Mouse (Mus musculus): Measurements from ENCODE around the gene Camkmt.

The Camkmt gene

DNA sequence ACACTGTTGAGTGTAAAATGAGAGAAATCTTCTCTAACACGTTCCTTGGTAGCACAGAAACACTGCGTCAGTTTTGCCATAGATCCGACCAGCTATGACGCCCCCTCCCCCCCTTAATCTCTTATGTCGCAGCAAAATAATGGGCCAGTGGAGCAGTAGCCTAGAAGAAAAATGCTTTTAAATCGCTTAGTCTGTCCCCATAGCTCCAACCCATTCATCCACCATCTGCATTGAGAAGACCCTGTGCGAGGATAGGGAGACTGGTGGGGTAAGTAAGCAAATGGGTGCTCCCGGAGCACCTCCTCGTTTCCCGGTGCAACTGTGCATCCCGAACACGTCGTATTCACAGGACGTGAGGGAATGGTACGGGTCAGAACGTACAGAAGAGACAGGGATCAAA is 731 bp upstream of the Camkmt start:
- CTCF ChIA-PET: no interaction called here

DNA sequence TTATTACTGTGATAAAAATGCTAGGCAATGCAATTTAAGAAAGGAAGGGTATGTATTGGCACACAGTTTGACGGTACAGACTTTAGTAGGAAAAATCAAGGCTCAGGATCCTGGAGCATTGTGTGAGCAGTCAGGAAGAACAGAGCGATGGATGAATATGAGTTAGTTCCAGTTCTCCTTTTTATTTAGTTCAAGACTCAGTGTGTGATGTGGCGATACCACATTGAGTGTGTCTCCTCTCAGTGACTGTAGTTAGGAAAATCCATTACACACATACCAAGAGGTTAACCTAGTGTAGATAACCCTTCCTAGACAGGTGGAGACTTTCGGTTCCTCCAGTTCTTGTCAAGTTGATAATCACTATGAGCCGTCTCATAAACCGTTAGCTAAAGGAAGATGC is 1.4 kb downstream of the Camkmt start:
- CTCF ChIA-PET: no interaction called here

DNA sequence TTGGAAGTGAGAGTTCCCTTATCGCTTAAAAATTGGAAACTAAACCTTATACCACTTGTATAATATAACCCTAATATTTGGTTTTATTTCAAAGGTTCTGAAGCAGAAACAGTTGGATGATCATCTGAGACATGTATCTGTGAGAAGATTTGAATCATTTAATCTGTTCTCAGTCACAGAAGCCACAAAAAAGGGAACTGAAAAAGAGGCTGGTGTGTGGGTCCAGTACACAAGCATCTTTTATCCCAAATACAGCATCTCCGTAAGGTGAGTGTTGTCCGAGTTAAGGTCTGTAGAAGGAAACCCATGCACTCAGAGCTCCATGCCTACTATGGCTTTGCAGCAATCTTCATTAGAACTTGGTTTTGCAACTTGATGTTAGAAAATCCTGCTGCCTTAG is 6.0 kb downstream of the Camkmt start:
- CTCF ChIA-PET: no interaction called here

DNA sequence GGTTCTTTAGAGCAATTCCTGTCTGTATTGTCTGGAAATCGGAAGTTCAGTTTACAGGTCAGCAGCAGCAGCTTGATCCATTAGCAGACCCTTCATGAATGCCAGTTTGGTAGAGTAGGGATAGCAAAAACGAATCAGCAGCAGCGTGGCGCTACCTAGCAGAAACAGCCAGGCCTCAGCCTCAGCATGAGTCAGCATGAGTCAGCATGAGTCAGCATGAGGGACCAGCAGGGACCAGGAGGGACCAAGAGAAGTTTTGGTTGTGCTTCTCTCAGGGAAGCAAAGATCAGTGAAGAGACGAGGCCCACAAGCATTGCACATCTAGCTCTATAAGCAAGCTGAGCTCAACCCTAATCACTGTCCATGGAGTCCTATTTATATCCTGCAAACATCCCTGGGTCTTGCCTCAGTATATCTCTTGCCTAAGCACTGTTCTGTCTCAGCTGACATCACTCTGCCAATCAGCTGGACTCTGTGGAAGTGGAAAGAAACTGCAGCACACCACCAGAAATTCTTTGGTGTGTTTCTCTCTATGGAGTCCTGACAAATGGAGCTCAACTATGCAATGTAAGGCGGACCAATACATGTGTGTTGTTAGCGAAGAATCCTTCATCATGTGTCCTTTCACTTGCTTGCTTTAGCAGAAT is 8.4 kb downstream of the Camkmt start:
- CTCF ChIA-PET: no interaction called here

DNA sequence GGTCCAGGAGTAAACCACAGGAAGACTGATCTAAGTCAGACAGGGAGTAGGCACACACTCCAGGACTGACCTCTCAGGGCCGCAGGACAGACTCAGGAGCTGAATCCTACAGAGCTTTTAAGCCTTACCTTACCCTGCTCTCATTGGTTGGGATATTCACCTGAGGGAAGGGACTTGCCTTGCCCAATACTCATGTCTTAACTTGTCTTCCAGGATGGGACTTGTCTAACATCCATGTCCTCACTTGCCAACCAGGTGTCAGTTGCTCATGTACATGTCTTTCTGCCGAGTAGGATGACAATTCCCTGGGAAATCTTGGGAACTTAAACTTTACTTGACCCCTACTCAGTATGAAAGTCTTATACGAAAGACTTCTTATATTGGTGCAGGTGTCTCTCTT is 9.9 kb downstream of the Camkmt start:
- CTCF ChIA-PET: no interaction called here

DNA sequence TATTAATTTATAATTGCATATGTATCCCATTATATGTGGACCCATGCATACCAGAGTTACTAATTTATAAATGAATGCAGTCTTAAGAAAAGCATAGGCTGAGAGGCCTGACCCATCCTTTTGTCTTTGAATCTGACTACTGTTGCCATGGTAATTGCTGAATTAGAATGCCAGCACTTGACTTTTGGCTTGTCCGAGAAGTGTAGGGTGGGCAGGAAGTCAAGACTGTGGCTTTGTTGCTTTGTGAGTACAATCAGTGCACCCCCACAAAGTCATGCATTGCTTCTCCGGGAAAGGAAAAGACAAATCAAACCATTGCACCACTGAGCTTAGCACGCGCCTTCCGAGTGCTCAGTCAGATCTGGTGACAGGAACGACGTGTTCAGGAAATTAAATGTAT is 11.4 kb downstream of the Camkmt start:
- CTCF ChIA-PET: interaction anchor here (0.7 kb wide), 1 partner anchor 223 kb away, joined by 11 read pairs; no protein-coding TSS in a partner anchor

DNA sequence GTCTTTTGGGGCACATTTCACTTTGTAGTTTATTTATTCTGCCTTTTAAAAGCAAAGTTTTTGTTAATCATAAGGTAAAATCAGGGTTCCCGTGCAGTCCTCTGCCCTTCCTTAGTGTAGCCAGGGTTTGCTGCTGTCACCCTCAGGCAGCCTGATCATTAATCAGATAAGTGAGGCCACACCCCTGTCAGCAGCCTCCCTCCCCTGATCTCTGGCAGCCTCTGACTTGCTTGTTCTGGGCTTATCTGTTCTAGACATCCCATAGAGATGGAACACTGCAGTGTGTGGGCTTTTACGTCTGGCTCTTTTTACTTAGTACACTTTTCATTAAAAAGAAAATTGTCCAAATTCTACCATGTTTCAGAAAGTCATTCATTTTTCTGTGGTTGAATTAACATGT is 13.0 kb downstream of the Camkmt start:
- CTCF ChIA-PET: no interaction called here

DNA sequence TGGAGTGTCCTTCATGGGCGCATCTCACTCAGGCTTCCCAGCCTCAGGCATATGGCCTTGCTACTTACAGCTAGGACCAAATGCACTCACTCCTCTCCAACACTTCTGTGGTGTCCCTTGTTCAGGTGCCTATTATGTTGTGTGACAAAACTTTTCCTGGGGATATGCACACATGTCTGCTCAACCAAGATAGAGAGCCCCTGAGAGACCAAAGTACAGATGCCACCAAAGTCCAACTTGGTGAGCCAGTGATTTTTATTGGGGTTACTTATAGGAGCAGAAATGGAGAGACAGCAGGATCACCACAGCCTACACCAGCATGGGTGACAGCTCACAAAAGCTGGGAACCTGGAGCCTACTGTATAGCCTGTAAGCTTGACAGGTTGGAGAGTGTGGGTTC is 20.3 kb downstream of the Camkmt start:
- CTCF ChIA-PET: no interaction called here

DNA sequence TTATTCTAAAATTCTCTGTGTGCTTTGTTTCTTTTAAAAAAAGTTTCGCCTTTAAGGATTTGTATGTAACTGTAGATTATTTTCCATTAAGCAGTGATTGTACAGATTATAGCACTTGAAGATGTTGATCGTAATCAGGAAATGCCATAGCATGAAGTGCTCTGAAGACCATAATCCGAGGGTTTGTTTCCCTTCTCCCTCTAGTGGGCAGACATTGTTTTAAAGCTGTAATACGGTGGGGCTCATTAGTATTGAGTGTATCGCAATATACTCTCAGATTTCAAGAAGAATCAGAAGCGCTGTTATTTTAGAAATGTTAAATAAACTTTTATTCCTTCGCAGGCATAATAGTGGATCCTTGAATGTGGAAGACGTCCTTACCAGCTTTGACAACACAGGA is 23.1 kb downstream of the Camkmt start:
- CTCF ChIA-PET: no interaction called here

DNA sequence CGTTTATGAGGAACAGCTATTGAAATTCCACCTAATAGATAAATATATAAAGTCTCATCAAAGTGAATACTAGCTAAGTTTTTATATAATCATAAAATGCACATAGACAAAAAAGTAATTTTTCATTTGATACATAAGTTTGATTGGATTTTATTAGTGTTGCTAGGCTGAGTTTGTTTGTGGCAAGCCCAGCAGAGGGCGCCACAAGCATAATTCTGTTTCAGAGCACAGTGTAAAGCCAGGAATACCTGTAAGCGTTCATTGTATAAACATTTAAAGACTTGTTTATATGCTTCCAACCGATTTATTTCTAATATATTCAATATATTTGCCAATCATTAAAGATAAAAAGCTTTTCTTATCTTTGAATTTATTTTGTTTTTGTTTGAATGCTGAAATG is 26.3 kb downstream of the Camkmt start:
- CTCF ChIA-PET: interaction anchor here (0.8 to 0.9 kb wide), 3 partner anchors 8 to 331 kb away, joined by 3 read pairs; no protein-coding TSS in a partner anchor

DNA sequence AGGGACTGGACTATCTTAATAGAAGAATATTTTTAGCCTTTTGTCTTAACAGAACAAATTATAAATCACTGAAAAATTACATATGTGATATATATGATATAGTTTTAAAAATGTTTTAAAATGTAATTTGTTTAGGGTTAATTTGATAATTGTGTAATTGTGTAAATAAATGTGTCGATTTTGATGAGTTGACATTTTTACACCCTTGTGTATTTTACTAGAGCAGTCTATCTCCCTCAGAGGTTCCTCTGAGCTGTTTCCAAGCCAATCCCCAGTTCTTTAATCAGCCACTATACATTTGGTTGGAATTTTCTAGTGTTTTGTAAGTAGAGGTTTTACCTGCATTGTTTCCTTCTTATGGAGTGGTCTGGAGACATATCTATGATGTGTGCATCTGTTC is 48.0 kb downstream of the Camkmt start:
- CTCF ChIA-PET: no interaction called here

DNA sequence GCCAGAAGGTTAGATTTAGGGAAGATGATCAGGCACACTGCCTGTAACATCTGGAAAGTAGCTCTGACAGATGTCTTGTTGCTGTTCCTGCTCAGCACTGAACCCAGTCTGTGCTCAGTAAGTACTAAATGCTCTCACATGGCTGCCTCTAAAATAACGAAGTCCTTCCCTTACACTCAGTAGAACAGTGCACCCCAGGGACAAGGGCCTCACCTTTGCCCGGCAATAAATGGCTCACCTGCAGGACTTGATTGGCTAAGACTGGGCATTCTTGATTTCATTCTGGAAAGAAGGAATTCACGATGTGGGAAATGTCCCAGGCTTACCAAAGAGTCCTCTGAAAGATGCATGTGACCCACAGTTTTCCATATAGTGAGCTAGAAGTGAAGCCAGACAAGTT is 51.3 kb downstream of the Camkmt start:
- CTCF ChIA-PET: no interaction called here

DNA sequence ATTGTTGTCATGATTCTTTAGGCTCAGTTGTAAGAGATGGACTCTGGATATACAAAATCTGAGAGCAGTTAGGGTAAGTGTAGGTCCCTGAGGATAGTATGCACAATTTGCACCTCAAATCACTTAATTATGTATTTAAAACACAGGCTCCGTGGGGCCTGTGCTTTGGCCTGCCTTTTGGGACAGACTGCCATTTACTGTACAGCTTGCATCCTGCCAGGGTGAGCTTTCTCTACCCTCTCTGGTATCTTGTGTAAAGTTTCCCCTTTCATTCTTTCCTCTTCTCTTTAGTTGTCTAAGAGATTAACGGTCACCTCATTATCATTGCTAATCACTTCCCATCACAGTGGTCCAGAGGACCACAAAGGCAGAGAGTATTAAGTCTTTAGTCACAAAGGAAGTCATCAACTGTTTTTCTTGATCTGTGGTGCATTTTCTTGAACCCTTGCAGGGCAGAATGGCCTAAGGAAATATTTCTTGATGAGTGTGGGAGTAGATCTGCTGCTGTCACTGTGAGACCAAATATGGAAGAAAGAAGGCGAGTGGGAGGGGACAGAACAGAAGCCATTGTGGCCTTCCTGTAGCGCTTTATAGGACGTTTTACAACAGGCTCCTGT is 52.3 kb downstream of the Camkmt start:
- CTCF ChIA-PET: no interaction called here

DNA sequence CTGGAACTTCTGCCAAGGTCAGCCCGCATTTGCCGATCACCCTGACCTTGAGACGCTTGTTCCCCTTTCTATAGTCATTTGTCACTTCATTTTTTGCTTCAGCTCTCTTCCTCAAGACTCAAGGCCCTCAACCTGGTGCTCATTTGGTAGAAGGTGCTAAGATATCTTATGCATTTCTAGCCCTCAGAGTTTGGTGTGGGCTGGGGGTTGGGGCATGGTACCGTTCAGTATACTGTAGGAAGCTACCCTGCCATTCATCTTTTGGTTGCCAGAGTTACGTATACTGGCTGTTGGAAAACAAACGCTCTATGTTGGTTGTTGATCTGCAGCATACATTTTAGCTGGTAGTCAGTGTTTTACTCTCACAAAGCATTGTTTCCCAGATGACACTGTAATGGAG is 53.8 kb downstream of the Camkmt start:
- CTCF ChIA-PET: no interaction called here

DNA sequence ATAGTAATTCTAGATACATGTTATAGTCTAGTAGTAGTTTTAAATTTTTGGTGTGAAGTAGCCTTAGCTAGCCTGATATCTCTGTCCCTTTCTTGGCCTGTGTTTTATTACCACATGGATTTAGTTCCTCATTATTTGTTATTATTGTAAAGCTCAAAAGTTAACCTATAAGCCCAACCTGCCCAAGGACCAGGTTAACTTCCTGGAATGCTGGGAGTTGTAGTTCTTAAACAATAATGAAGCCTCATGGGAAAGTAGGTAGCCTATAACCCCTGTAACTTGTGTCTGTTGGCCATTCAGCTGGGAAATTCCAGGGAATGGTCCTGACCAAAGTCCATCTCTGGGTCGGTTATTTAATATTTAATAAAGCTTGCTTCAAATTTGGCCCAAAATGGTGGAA is 58.0 kb downstream of the Camkmt start:
- CTCF ChIA-PET: interaction anchor here (0.5 kb wide), 1 partner anchor 42 kb away, joined by 3 read pairs; no protein-coding TSS in a partner anchor

DNA sequence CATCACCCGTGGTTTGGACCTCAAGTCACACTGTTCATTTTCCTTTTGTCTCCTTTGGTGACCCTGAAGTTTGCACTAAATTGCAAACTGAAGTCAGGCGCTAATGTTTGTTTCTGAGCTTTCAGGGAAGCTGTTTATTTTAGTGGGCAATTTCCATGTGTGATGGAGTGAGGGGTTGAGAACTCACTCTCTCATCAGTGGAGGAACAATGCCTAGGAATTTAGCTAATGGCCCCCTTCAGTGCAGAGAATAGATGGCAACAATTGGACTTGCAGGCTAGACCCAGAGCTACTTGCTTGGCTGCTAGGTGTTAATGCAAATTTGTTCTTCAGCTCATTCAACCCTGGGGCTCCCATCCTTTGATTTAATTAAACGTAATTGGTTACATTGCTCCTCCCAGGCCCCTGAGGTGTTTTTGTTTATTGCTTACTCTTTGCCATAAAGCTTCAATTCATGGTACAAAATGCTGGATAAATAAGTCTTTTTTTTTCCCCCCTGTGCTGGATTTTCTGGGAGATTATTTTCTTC is 58.9 kb downstream of the Camkmt start:
- CTCF ChIA-PET: no interaction called here

DNA sequence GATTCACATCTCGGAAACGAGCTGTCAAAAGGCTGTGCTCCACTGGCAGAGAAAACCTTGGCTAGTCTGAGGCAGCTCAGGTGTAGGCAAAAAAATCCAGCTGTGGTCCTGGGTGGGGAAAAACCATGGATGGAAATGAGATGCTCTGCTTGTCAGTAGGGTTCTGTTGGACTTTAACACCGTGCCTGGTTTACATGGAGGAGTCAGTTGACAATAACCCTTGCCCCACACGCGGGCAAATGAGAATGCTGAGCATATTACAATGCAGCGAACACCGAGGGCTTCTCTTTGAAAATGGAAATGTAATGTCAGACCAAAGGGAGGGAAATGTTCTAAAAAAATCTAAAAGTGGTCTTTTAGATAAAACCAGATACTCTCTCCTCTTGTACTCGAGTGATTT is 60.9 kb downstream of the Camkmt start:
- CTCF ChIA-PET: no interaction called here

DNA sequence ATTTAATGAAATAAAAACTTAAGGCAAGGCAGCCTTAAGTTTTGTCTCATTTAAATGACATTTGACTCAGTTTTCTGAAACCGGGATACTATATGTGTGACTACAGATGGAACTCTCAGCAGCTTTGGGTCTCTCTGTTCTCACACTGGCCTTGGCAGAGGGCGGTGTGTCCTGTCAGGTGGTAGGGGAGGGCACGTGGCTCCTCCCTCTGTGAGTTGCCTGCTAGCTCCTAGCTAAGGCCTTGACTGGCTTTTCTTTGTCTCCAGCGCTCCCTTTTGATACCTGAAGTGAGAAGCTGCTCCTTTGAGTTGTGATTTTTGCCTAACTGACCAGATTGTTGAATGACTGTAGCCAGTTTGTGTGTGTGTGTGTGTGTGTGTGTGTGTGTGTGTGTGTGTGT is 67.8 kb downstream of the Camkmt start:
- CTCF ChIA-PET: interaction anchor here (0.7 kb wide), 1 partner anchor 14 kb away, joined by 3 read pairs; no protein-coding TSS in a partner anchor

DNA sequence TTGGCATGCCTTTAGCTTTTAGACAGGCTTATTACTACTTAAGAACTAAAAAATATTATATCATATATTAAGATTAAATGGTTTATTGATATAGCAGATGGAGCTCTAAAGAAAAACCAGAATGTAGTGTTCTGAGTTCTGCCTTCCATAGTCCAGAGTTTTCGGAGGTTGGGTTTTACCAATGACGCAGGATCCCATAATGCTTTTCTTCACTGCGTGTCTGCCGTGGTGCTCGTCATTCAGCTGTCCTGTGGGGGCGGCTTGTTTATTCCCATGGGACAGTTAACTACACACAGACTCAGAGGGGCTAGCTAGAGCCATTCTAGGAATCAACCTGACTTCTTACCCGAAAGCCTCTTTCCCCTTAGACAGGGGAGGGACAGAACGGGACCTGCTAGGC is 69.2 kb downstream of the Camkmt start:
- CTCF ChIA-PET: no interaction called here

DNA sequence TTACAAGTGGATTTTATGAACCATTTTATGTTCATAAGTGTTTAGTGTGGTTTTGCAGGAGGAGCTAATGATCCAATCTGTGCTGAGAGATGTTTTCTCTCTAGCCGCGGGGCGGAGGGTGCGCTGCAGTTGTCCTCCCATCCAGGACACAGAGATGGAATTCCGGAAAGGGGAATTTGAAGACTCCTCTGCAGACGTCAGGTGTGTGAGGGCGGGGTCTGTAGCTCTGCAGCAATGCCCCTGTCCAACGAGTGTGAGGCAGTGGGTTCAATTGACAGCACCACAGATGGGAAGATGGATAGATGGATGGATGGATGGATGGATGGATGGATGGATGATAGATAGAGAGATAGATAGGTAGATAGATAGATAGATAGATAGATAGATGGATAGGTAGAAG is 70.4 kb downstream of the Camkmt start:
- CTCF ChIA-PET: no interaction called here

DNA sequence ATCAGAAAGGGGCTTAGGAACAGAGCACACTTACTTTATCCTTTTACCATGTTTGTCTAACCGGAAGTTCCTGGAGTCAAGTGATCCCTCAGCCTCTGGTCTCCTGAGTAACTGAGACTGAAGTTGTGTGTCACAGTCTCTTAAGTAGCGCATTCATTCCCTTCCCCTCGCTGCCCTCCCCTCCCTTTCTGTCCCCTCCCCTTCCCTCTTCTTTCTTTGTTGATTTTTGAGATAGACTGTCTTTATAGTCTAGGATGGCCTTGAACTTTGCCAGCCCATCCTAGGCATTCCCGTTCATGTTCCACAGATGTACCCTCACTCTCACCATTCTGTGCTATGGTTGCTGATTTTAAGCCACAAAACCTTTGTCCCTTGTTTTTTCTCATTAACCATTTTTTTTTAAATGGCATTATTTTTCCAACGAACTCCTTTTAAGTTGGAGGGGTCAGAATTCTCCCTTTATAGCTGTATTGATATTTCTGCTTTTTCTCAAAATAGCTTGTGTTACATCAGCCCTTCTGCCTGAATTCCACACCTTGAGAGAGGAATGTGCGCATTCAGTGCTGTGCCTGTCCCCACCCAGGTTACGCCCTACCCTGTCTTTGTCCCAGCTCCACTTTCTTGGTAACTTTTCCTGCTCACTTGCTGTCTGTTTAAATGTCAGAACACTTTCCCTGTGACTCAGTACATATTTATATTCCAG is 72.4 kb downstream of the Camkmt start:
- CTCF ChIA-PET: no interaction called here

DNA sequence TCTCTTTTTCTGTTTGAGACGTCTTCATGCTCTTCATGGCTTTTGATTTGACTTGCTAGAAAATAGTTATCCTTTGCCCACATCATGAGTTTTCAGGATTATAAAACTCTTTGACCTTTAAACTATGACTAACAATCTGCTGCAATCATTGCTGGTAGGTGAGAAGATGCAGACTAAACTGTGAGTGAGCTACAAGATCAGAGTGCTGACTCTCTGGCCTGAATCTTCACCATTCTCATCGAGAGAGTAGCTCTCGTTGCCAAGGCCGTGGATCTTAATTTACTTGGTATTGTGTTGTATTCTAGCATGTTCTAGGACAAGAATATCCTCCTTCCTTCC is 72.9 kb downstream of the Camkmt start:
- CTCF ChIA-PET: no interaction called here

DNA sequence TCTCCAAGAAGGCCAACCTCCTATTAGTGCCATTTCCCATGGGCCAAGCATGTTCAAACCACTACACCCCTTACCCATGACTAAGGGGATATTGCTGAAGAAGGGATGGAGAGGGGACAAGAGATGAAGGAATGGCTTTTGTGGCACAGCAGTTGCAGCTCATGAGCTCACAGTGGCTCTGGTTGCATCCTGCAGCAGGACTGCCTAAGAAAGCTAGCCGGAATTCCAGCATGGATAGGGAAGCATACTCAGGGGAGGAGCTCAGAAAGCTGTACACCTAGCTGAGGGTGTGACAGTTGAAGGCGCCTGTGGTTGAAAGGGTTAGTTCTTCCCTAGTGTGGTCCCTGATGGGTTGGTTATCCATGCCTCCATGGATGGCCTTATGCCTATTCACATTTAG is 78.4 kb downstream of the Camkmt start:
- CTCF ChIA-PET: no interaction called here

Measured in spleen, embryonic (tissue).